Mouse (Mus musculus) lung, embryonic 15.5 days (tissue): ENCODE results near the gene Wnt5b. TPM values are rescaled to one million over a fixed set of nuclear protein-coding genes. Genes with fewer than 3 reads are reported as not detected.

Experiments
- ATAC-seq: fragments of 200-750 bp; cut with Nextera tagmentation; 2 replicates; pipeline ENCODE4 v1.8.0; 2017; ENCODE audit warnings: moderate number of reproducible peaks, borderline replicate concordance; ENCODE audit not compliant: low FRiP score, low TSS enrichment; ENCODE audit errors: extremely low read depth
- H3K27ac ChIP-seq: fragments of 300-500 bp; sonication (generic); 2 replicates; pipeline ENCODE4 v1.5.1; 2015; ENCODE audit warnings: moderate library complexity, mild to moderate bottlenecking, inconsistent platforms
- H3K27me3 ChIP-seq: fragments of 300-500 bp; sonication (generic); 2 replicates; pipeline ENCODE4 v1.6.1; 2015; ENCODE audit warnings: inconsistent platforms
- H3K36me3 ChIP-seq: fragments of 300-500 bp; sonication (generic); 2 replicates; pipeline ENCODE4 v1.6.1; 2015; ENCODE audit warnings: inconsistent platforms
- H3K4me1 ChIP-seq: fragments of 300-500 bp; sonication (generic); 2 replicates; pipeline ENCODE4 v1.6.1; 2015; ENCODE audit warnings: inconsistent platforms
- H3K4me2 ChIP-seq: fragments of 300-500 bp; sonication (generic); 2 replicates; pipeline ENCODE4 v1.6.1; 2015; ENCODE audit warnings: inconsistent platforms, mild to moderate bottlenecking, moderate library complexity
- H3K4me3 ChIP-seq: fragments of 300-500 bp; sonication (generic); 2 replicates; pipeline ENCODE4 v1.5.1; 2015; ENCODE audit warnings: mild to moderate bottlenecking, inconsistent platforms
- H3K9ac ChIP-seq: fragments of 300-500 bp; sonication (generic); 2 replicates; pipeline ENCODE4 v1.6.1; 2015; ENCODE audit warnings: inconsistent platforms
- H3K9me3 ChIP-seq: fragments of 300-500 bp; sonication (generic); 2 replicates; pipeline ENCODE4 v1.6.1; 2016; ENCODE audit warnings: inconsistent platforms
- WGBS: fragments of 180-500 bp; shearing (Covaris S2); methylation state at CpG from one replicate; pipeline ENCODE4 v1.1.7; 2015; 5-methylcytosine and 5-hydroxymethylcytosine counted together
- polyA plus RNA-seq: library from polyadenylated mRNA; unstranded; fragments of >200 nt; fragmentation: Nextera tagmentation; extraction: Ambion mirVana; gene quantifications from 2 replicates; pipeline ENCODE4 v1.2.1, GENCODE M21; 2015

The Wnt5b gene
- polyA plus RNA-seq, 1 experiment from 2014 or later: 7.7 TPM

- Histone ChIP-seq H3K4me1 (peaks cover 9% of the 10 kb centered on the region), H3K4me2 (no peak overlapping the region), H3K9me3 (no peaks in the 10 kb centered on the region), H3K36me3 (no peaks in the 10 kb centered on the region), H3K9ac (no peak overlapping the region), H3K27me3 (no peaks in the 10 kb centered on the region), H3K4me3 (no peak overlapping the region), H3K27ac (no peak overlapping the region)
- no peak for ATAC-seq
- 60% methylated on average over 23 of the region's 23 CpGs for WGBS
Measured at GRCm38 (mm10) chr6:119565451-119566379, 21.6 kb upstream of the Wnt5b start.

- H3K4me3 ChIP-seq: no peak overlapping the region
- H3K27ac ChIP-seq: no peak overlapping the region
- no peaks in the 10 kb centered on the region for H3K27me3 ChIP-seq
- 50% methylated on average over 10 of the region's 10 CpGs for WGBS
- H3K9me3 ChIP-seq: no peaks in the 10 kb centered on the region
- no peaks in the 10 kb centered on the region for H3K36me3 ChIP-seq
- ATAC-seq: no peak
- no peak overlapping the region for H3K4me2 ChIP-seq
- no peak overlapping the region for H3K9ac ChIP-seq
- H3K4me1 ChIP-seq: peaks cover 9% of the 10 kb centered on the region
Measured at GRCm38 (mm10) chr6:119562558-119562957, 18.4 kb upstream of the Wnt5b start.

GRCm38 (mm10) chr6:119558855-119559254 lies 14.7 kb upstream of the Wnt5b start:
- Histone ChIP-seq H3K4me3 (no peak overlapping the region), H3K9ac (no peak overlapping the region), H3K27me3 (no peaks in the 10 kb centered on the region), H3K36me3 (no peaks in the 10 kb centered on the region), H3K4me2 (no peak overlapping the region), H3K4me1 (peaks cover 4% of the 10 kb centered on the region; the same call in 1 of the 2 replicates), H3K9me3 (no peaks in the 10 kb centered on the region), H3K27ac (no peak overlapping the region)
- ATAC-seq: no peak
- WGBS: 38% methylated on average over 7 of the region's 7 CpGs

- ATAC-seq: no peak
- 73% methylated on average over 8 of the region's 8 CpGs for WGBS
- Histone ChIP-seq H3K4me3 (no peak overlapping the region), H3K9ac (no peak overlapping the region), H3K27ac (no peak overlapping the region), H3K4me2 (no peak overlapping the region), H3K27me3 (no peaks in the 10 kb centered on the region), H3K4me1 (no peaks in the 10 kb centered on the region), H3K9me3 (no peaks in the 10 kb centered on the region), H3K36me3 (no peaks in the 10 kb centered on the region)
Measured at GRCm38 (mm10) chr6:119554439-119554838, 10.3 kb upstream of the Wnt5b start.

- Histone ChIP-seq H3K9ac (peak overlapping the region; percentile 56), H3K4me1 (peaks cover 7% of the 10 kb centered on the region; the same call in 1 of the 2 replicates), H3K4me2 (peak overlapping the region; percentile 99), H3K36me3 (no peaks in the 10 kb centered on the region), H3K27me3 (peaks cover 50% of the 10 kb centered on the region), H3K4me3 (peak overlapping the region; percentile 74), H3K9me3 (no peaks in the 10 kb centered on the region), H3K27ac (no peak overlapping the region)
- WGBS: 2% methylated on average over 14 of the region's 14 CpGs
- peak; percentile 36; the same call in 1 of the 2 replicates for ATAC-seq
Measured at GRCm38 (mm10) chr6:119544518-119544864, 344 bp upstream of the Wnt5b start.

GRCm38 (mm10) chr6:119543456-119543802 lies 718 bp downstream of the Wnt5b start:
- Histone ChIP-seq H3K4me3 (peak overlapping the region; percentile 74), H3K36me3 (no peaks in the 10 kb centered on the region), H3K9me3 (no peaks in the 10 kb centered on the region), H3K4me2 (peak overlapping the region; percentile 99), H3K9ac (peak overlapping the region; percentile 56), H3K27ac (no peak overlapping the region), H3K4me1 (peaks cover 7% of the 10 kb centered on the region; the same call in 1 of the 2 replicates), H3K27me3 (peaks cover 50% of the 10 kb centered on the region)
- 1% methylated on average over 30 of the region's 30 CpGs for WGBS
- peak; percentile 45; the same call in 1 of the 2 replicates for ATAC-seq

- ATAC-seq: no peak
- Histone ChIP-seq H3K9ac (no peak overlapping the region), H3K4me1 (no peaks in the 10 kb centered on the region), H3K4me2 (no peak overlapping the region), H3K27me3 (0 out of 2 replicates have a peak, but pooled peaks cover 2% of the 10 kb centered on the region), H3K27ac (no peak overlapping the region), H3K9me3 (no peaks in the 10 kb centered on the region), H3K36me3 (no peaks in the 10 kb centered on the region), H3K4me3 (no peak overlapping the region)
- WGBS: 72% methylated on average over 12 of the region's 12 CpGs
Measured at GRCm38 (mm10) chr6:119535867-119536266, 8.3 kb downstream of the Wnt5b start.

GRCm38 (mm10) chr6:119533170-119533709 lies 10.9 kb downstream of the Wnt5b start:
- Histone ChIP-seq H3K27ac (no peak overlapping the region), H3K4me2 (no peak overlapping the region), H3K27me3 (no peaks in the 10 kb centered on the region), H3K36me3 (no peaks in the 10 kb centered on the region), H3K4me1 (no peaks in the 10 kb centered on the region), H3K4me3 (no peak overlapping the region), H3K9ac (no peak overlapping the region), H3K9me3 (no peaks in the 10 kb centered on the region)
- peak; percentile 63; the same call in 1 of the 2 replicates for ATAC-seq
- 44% methylated on average over 9 of the region's 9 CpGs for WGBS

GRCm38 (mm10) chr6:119529659-119530058 lies 14.5 kb downstream of the Wnt5b start:
- Histone ChIP-seq H3K4me1 (no peaks in the 10 kb centered on the region), H3K36me3 (no peaks in the 10 kb centered on the region), H3K27me3 (no peaks in the 10 kb centered on the region), H3K9me3 (no peaks in the 10 kb centered on the region), H3K4me2 (no peak overlapping the region), H3K27ac (no peak overlapping the region), H3K4me3 (no peak overlapping the region), H3K9ac (no peak overlapping the region)
- WGBS: 83% methylated on average over 3 of the region's 3 CpGs
- ATAC-seq: no peak

- Histone ChIP-seq H3K27me3 (no peaks in the 10 kb centered on the region), H3K4me1 (no peaks in the 10 kb centered on the region), H3K4me3 (no peak overlapping the region), H3K9ac (no peak overlapping the region), H3K27ac (no peak overlapping the region), H3K36me3 (no peaks in the 10 kb centered on the region), H3K9me3 (no peaks in the 10 kb centered on the region), H3K4me2 (no peak overlapping the region)
- WGBS: 62% methylated on average over 5 of the region's 5 CpGs
- no peak; the same call in 1 of the 2 replicates for ATAC-seq
Measured at GRCm38 (mm10) chr6:119526498-119526897, 17.6 kb downstream of the Wnt5b start.

- H3K4me1 ChIP-seq: no peaks in the 10 kb centered on the region
- no peaks in the 10 kb centered on the region for H3K36me3 ChIP-seq
- no peak overlapping the region for H3K9ac ChIP-seq
- no peaks in the 10 kb centered on the region for H3K9me3 ChIP-seq
- no peak overlapping the region for H3K4me2 ChIP-seq
- no peaks in the 10 kb centered on the region for H3K27me3 ChIP-seq
- WGBS: 29% methylated on average over 3 of the region's 3 CpGs
- H3K27ac ChIP-seq: no peak overlapping the region
- H3K4me3 ChIP-seq: no peak overlapping the region
- no peak for ATAC-seq
Measured at GRCm38 (mm10) chr6:119521931-119522391, 22.2 kb downstream of the Wnt5b start.

- H3K9ac ChIP-seq: no peak overlapping the region
- no peaks in the 10 kb centered on the region for H3K4me1 ChIP-seq
- no peak for ATAC-seq
- H3K4me2 ChIP-seq: no peak overlapping the region
- WGBS: 83% methylated on average over 3 of the region's 3 CpGs
- no peaks in the 10 kb centered on the region for H3K9me3 ChIP-seq
- H3K36me3 ChIP-seq: no peaks in the 10 kb centered on the region
- H3K27ac ChIP-seq: no peak overlapping the region
- no peaks in the 10 kb centered on the region for H3K27me3 ChIP-seq
- H3K4me3 ChIP-seq: no peak overlapping the region
Measured at GRCm38 (mm10) chr6:119521482-119521900, 22.7 kb downstream of the Wnt5b start.
